Mouse (Mus musculus): ENCODE measurements at regions not wholly inside any gene's neighbourhood (a gene's known extent, or its start where the extent isn't known, plus 50 kb on each side); places are given as distances from the start of the nearest gene placed in this dataset.
"Not testable (repeated sequence)": the region's sequence is repeated elsewhere in the genome, so short reads cannot be mapped to it uniquely, and the experiment has no call there.

DNA sequence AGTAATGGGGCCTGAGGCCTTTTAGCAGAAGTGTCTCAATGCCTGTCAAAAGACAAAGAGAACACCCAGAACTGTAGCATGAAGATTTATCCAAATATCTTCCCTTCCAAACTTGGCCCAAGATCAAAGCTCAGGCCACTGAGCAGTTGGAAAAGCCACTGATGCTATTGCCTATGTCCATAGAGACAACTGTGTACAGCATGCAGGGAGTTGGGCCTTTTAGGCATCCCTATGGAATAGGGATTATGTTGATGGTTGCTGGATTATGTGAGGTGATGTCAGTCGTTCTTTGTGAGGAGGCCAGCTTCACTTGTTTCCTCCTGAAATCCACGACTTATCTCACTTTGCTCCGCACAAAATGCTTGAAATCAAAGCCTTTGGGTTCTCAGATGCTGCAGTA is 153.1 kb upstream of the Gm17728 start:
- no peak for ATAC-seq (ENCODE audit: insufficient number of reproducible peaks, insufficient read depth, low FRiP score, low read depth)
- no peaks in the 10 kb centered on the region for H3K36me3 ChIP-seq (ENCODE audit: control insufficient read depth, insufficient read depth, low read length)
- no peak overlapping the region for H3K9ac ChIP-seq (ENCODE audit: low read length)
- H3K27me3 ChIP-seq (ENCODE audit: control insufficient read depth, insufficient read depth, low read length), result no peaks in the 10 kb centered on the region
- no peak overlapping the region for H3K4me3 ChIP-seq (ENCODE audit: control insufficient read depth in 1 of 2, insufficient read depth in 1 of 2, low read depth in 1 of 2, low read length in 2 of 2)
- H3K4me2 ChIP-seq (ENCODE audit: low read length), result no peak overlapping the region
- no peaks in the 10 kb centered on the region for H3K9me3 ChIP-seq (ENCODE audit: control insufficient read depth, low read length)
- 68% methylated on average over 3 of the region's 3 CpGs for WGBS
- no peaks in the 10 kb centered on the region for H3K4me1 ChIP-seq (ENCODE audit: control insufficient read depth in 2 of 2, insufficient read depth in 2 of 2, low read length in 2 of 2)
- no peak overlapping the region for H3K27ac ChIP-seq (replicated peaks in 1 of 2; ENCODE audit: control insufficient read depth in 1 of 2, insufficient read depth in 1 of 2, low read depth in 2 of 2, low read length in 2 of 2)

GRCm38 (mm10) chr17:9278046-9278445 is 143.8 kb upstream of the Gm17728 start:
- not testable (repeated sequence) for H3K27me3 ChIP-seq (ENCODE audit: control insufficient read depth, insufficient read depth, low read length); H3K4me1 ChIP-seq (ENCODE audit: control insufficient read depth in 2 of 2, insufficient read depth in 2 of 2, low read length in 2 of 2); H3K27ac ChIP-seq (replicated peaks in 1 of 2; ENCODE audit: control insufficient read depth in 1 of 2, insufficient read depth in 1 of 2, low read depth in 2 of 2, low read length in 2 of 2); ATAC-seq (ENCODE audit: insufficient number of reproducible peaks, insufficient read depth, low FRiP score, low read depth); H3K36me3 ChIP-seq (ENCODE audit: control insufficient read depth, insufficient read depth, low read length); H3K9me3 ChIP-seq (ENCODE audit: control insufficient read depth, low read length); H3K4me2 ChIP-seq (ENCODE audit: low read length); H3K9ac ChIP-seq (ENCODE audit: low read length); H3K4me3 ChIP-seq (ENCODE audit: control insufficient read depth in 1 of 2, insufficient read depth in 1 of 2, low read depth in 1 of 2, low read length in 2 of 2)
- WGBS, result 70% methylated on average over 3 of the region's 3 CpGs

- ATAC-seq (ENCODE audit: insufficient number of reproducible peaks, insufficient read depth, low FRiP score, low read depth), result no peak
- H3K9ac ChIP-seq (ENCODE audit: low read length), result no peak overlapping the region
- no peak overlapping the region for H3K4me2 ChIP-seq (ENCODE audit: low read length)
- no peaks in the 10 kb centered on the region for H3K36me3 ChIP-seq (ENCODE audit: control insufficient read depth, insufficient read depth, low read length)
- no peak overlapping the region for H3K27ac ChIP-seq (replicated peaks in 1 of 2; ENCODE audit: control insufficient read depth in 1 of 2, insufficient read depth in 1 of 2, low read depth in 2 of 2, low read length in 2 of 2)
- H3K4me3 ChIP-seq (ENCODE audit: control insufficient read depth in 1 of 2, insufficient read depth in 1 of 2, low read depth in 1 of 2, low read length in 2 of 2), result no peak overlapping the region
- no peaks in the 10 kb centered on the region for H3K27me3 ChIP-seq (ENCODE audit: control insufficient read depth, insufficient read depth, low read length)
- 87% methylated on average over 7 of the region's 7 CpGs for WGBS
- no peaks in the 10 kb centered on the region for H3K4me1 ChIP-seq (ENCODE audit: control insufficient read depth in 2 of 2, insufficient read depth in 2 of 2, low read length in 2 of 2)
- H3K9me3 ChIP-seq (ENCODE audit: control insufficient read depth, low read length), result no peaks in the 10 kb centered on the region
Observed at GRCm38 (mm10) chr17:9279481-9279880, 142.4 kb upstream of the Gm17728 start.

DNA sequence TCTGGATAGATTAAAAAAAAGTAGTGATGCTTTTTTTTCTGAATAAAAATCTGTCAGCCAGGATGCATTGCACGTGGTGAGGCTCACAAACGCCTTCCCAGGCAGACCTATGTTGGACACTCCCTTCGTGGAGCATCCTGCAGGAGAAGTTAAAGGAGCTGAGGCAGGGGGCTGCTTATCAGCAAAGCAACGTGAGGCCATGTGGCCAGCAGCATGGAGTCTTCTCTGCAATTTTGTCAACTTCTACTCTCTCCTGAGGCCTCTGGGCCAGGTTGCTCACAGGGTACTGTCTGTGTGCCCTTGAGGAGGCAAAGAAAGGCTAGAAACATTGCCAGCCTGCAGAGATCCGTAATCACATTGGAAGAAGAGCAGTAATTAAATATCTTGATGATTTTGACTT is 140.0 kb upstream of the Gm17728 start:
- no peak overlapping the region for H3K4me2 ChIP-seq (ENCODE audit: low read length)
- WGBS, result 56% methylated on average over 5 of the region's 5 CpGs
- ATAC-seq (ENCODE audit: insufficient number of reproducible peaks, insufficient read depth, low FRiP score, low read depth), result no peak

GRCm38 (mm10) chr17:9282333-9283176 is 139.3 kb upstream of the Gm17728 start:
- WGBS, result 85% methylated on average over 7 of the region's 7 CpGs
- no peak overlapping the region for H3K9ac ChIP-seq (ENCODE audit: low read length)
- no peak overlapping the region for H3K4me2 ChIP-seq (ENCODE audit: low read length)
- no peaks in the 10 kb centered on the region for H3K27me3 ChIP-seq (ENCODE audit: control insufficient read depth, insufficient read depth, low read length)
- H3K4me3 ChIP-seq (ENCODE audit: control insufficient read depth in 1 of 2, insufficient read depth in 1 of 2, low read depth in 1 of 2, low read length in 2 of 2), result no peak overlapping the region
- no peak overlapping the region for H3K27ac ChIP-seq (replicated peaks in 1 of 2; ENCODE audit: control insufficient read depth in 1 of 2, insufficient read depth in 1 of 2, low read depth in 2 of 2, low read length in 2 of 2)
- no peaks in the 10 kb centered on the region for H3K4me1 ChIP-seq (ENCODE audit: control insufficient read depth in 2 of 2, insufficient read depth in 2 of 2, low read length in 2 of 2)
- H3K9me3 ChIP-seq (ENCODE audit: control insufficient read depth, low read length), result no peaks in the 10 kb centered on the region
- no peak for ATAC-seq (ENCODE audit: insufficient number of reproducible peaks, insufficient read depth, low FRiP score, low read depth)
- no peaks in the 10 kb centered on the region for H3K36me3 ChIP-seq (ENCODE audit: control insufficient read depth, insufficient read depth, low read length)

More for the DNA sequence above, 140.0 kb upstream of the Gm17728 start:
- no peaks in the 10 kb centered on the region for H3K9me3 ChIP-seq (ENCODE audit: control insufficient read depth, low read length)
- H3K4me3 ChIP-seq (ENCODE audit: control insufficient read depth in 1 of 2, insufficient read depth in 1 of 2, low read depth in 1 of 2, low read length in 2 of 2), result no peak overlapping the region
- no peak overlapping the region for H3K27ac ChIP-seq (replicated peaks in 1 of 2; ENCODE audit: control insufficient read depth in 1 of 2, insufficient read depth in 1 of 2, low read depth in 2 of 2, low read length in 2 of 2)
- H3K9ac ChIP-seq (ENCODE audit: low read length), result no peak overlapping the region
- no peaks in the 10 kb centered on the region for H3K4me1 ChIP-seq (ENCODE audit: control insufficient read depth in 2 of 2, insufficient read depth in 2 of 2, low read length in 2 of 2)
- no peaks in the 10 kb centered on the region for H3K36me3 ChIP-seq (ENCODE audit: control insufficient read depth, insufficient read depth, low read length)
- H3K27me3 ChIP-seq (ENCODE audit: control insufficient read depth, insufficient read depth, low read length), result no peaks in the 10 kb centered on the region

GRCm38 (mm10) chr17:9286431-9286830 is 135.4 kb upstream of the Gm17728 start:
- Histone ChIP-seq H3K27ac (replicated peaks in 1 of 2; ENCODE audit: control insufficient read depth in 1 of 2, insufficient read depth in 1 of 2, low read depth in 2 of 2, low read length in 2 of 2) (no peak overlapping the region), H3K9me3 (ENCODE audit: control insufficient read depth, low read length) (no peaks in the 10 kb centered on the region)
- whole genome bisulfite sequencing, result 45% methylated on average over 5 of the region's 5 CpGs

GRCm38 (mm10) chr17:9286834-9287233 is 135.0 kb upstream of the Gm17728 start:
- Histone ChIP-seq H3K9ac (ENCODE audit: low read length) (no peak overlapping the region), H3K9me3 (ENCODE audit: control insufficient read depth, low read length) (no peaks in the 10 kb centered on the region), H3K4me1 (ENCODE audit: control insufficient read depth in 2 of 2, insufficient read depth in 2 of 2, low read length in 2 of 2) (no peaks in the 10 kb centered on the region), H3K4me3 (ENCODE audit: control insufficient read depth in 1 of 2, insufficient read depth in 1 of 2, low read depth in 1 of 2, low read length in 2 of 2) (no peak overlapping the region), H3K4me2 (ENCODE audit: low read length) (no peak overlapping the region), H3K27me3 (ENCODE audit: control insufficient read depth, insufficient read depth, low read length) (no peaks in the 10 kb centered on the region), H3K27ac (replicated peaks in 1 of 2; ENCODE audit: control insufficient read depth in 1 of 2, insufficient read depth in 1 of 2, low read depth in 2 of 2, low read length in 2 of 2) (no peak overlapping the region), H3K36me3 (ENCODE audit: control insufficient read depth, insufficient read depth, low read length) (no peaks in the 10 kb centered on the region)
- ATAC-seq (ENCODE audit: insufficient number of reproducible peaks, insufficient read depth, low FRiP score, low read depth), result no peak
- 71% methylated on average over 6 of the region's 6 CpGs for WGBS

More at GRCm38 (mm10) chr17:9286431-9286830, 135.4 kb upstream of the Gm17728 start:
- Histone ChIP-seq H3K4me2 (ENCODE audit: low read length) (no peak overlapping the region), H3K27me3 (ENCODE audit: control insufficient read depth, insufficient read depth, low read length) (no peaks in the 10 kb centered on the region), H3K4me1 (ENCODE audit: control insufficient read depth in 2 of 2, insufficient read depth in 2 of 2, low read length in 2 of 2) (no peaks in the 10 kb centered on the region), H3K4me3 (ENCODE audit: control insufficient read depth in 1 of 2, insufficient read depth in 1 of 2, low read depth in 1 of 2, low read length in 2 of 2) (no peak overlapping the region), H3K9ac (ENCODE audit: low read length) (no peak overlapping the region), H3K36me3 (ENCODE audit: control insufficient read depth, insufficient read depth, low read length) (no peaks in the 10 kb centered on the region)
- no peak for ATAC-seq (ENCODE audit: insufficient number of reproducible peaks, insufficient read depth, low FRiP score, low read depth)

DNA sequence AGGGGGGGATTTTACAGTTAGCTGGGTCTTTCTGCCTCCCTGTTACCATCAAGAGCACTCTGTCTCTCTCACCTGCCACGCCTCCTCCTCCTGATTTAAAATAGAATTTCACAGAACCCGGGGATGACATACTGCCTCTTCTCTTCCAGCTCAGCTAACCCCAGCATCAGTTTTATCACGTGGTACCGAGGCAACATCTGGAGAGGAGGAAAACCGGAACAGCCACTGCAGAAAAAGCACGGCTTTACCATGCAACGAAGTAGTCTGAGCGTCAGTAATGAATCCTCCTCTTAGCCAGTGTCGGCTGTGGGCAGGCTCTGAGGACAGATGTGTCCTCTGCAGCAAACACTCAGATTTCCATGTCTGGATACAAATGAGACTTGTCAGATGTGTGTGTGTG is 134.2 kb upstream of the Gm17728 start:
- H3K9ac ChIP-seq (ENCODE audit: low read length), result no peak overlapping the region
- no peaks in the 10 kb centered on the region for H3K9me3 ChIP-seq (ENCODE audit: control insufficient read depth, low read length)
- ATAC-seq (ENCODE audit: insufficient number of reproducible peaks, insufficient read depth, low FRiP score, low read depth), result no peak
- no peaks in the 10 kb centered on the region for H3K27me3 ChIP-seq (ENCODE audit: control insufficient read depth, insufficient read depth, low read length)
- no peak overlapping the region for H3K4me3 ChIP-seq (ENCODE audit: control insufficient read depth in 1 of 2, insufficient read depth in 1 of 2, low read depth in 1 of 2, low read length in 2 of 2)
- no peaks in the 10 kb centered on the region for H3K36me3 ChIP-seq (ENCODE audit: control insufficient read depth, insufficient read depth, low read length)
- WGBS, result 45% methylated on average over 9 of the region's 9 CpGs
- no peak overlapping the region for H3K4me2 ChIP-seq (ENCODE audit: low read length)
- no peaks in the 10 kb centered on the region for H3K4me1 ChIP-seq (ENCODE audit: control insufficient read depth in 2 of 2, insufficient read depth in 2 of 2, low read length in 2 of 2)
- H3K27ac ChIP-seq (replicated peaks in 1 of 2; ENCODE audit: control insufficient read depth in 1 of 2, insufficient read depth in 1 of 2, low read depth in 2 of 2, low read length in 2 of 2), result no peak overlapping the region
